Mouse (Mus musculus): ENCODE measurements around the gene Taf1a. TPM values are rescaled to one million over a fixed set of nuclear protein-coding genes. Genes with fewer than 3 reads are reported as not detected.
"Not testable (repeated sequence)": the region's sequence is repeated elsewhere in the genome, so short reads cannot be mapped to it uniquely, and the experiment has no call there.

Taf1a gene
- polyA plus RNA-seq (2012; rRNA removed): 11.0 and 15.0 TPM in 2 replicates

GRCm38 (mm10) chr1:183388426-183389406, at the start of gene Taf1a:
Gene Taf1a (plus strand): TSS chr1:183388981.
- Histone ChIP-seq H3K27me3 (ENCODE audit: control insufficient read depth, insufficient read depth, low read length) (no peaks in the 10 kb centered on the region), H3K4me1 (ENCODE audit: control insufficient read depth, insufficient read depth, low read length) (peaks cover 4% of the 10 kb centered on the region), H3K27ac (ENCODE audit: control insufficient read depth, insufficient read depth, low read depth, low read length) (peak within 1 kb of the TSS; percentile 91), H3K4me3 (ENCODE audit: control insufficient read depth, low read depth, low read length) (peak within 1 kb of the TSS; percentile 98), H3K36me3 (ENCODE audit: control insufficient read depth, insufficient read depth, low read length) (peaks cover 2% of the 10 kb centered on the region)
- TF ChIP-seq CTCF (IDR thresholded peaks at IDR 0.05; ENCODE audit: control insufficient read depth, insufficient read depth, insufficient replicate concordance, low read depth, low read length): no peak
- TF ChIP-seq POLR2A (IDR thresholded peaks at IDR 0.05; ENCODE audit: control insufficient read depth, low read depth, low read length): peak; percentile 90

- not testable (repeated sequence) for H3K36me3 ChIP-seq (ENCODE audit: control insufficient read depth, insufficient read depth, low read length); H3K4me1 ChIP-seq (ENCODE audit: control insufficient read depth, insufficient read depth, low read length); H3K27ac ChIP-seq (ENCODE audit: control insufficient read depth, insufficient read depth, low read depth, low read length); H3K27me3 ChIP-seq (ENCODE audit: control insufficient read depth, insufficient read depth, low read length); H3K4me3 ChIP-seq (ENCODE audit: control insufficient read depth, low read depth, low read length)
These were observed 45.9 kb upstream of the Taf1a start for GRCm38 (mm10) chr1:183342902-183343301.

GRCm38 (mm10) chr1:183344886-183345816, 43.6 kb upstream of the Taf1a start:
- Histone ChIP-seq H3K36me3 (ENCODE audit: control insufficient read depth, insufficient read depth, low read length) (no peaks in the 10 kb centered on the region; the same call in 1 of the 2 replicates), H3K27me3 (ENCODE audit: control insufficient read depth, insufficient read depth, low read length) (no peaks in the 10 kb centered on the region), H3K4me1 (ENCODE audit: control insufficient read depth, insufficient read depth, low read length) (peaks cover 4% of the 10 kb centered on the region; the same call in 1 of the 2 replicates), H3K4me3 (ENCODE audit: control insufficient read depth, low read depth, low read length) (peak overlapping the region; percentile 96), H3K27ac (ENCODE audit: control insufficient read depth, insufficient read depth, low read depth, low read length) (peak overlapping the region; percentile 92)
- TF ChIP-seq CTCF (IDR thresholded peaks at IDR 0.05; ENCODE audit: control insufficient read depth, insufficient read depth, insufficient replicate concordance, low read depth, low read length): no peak
- TF ChIP-seq POLR2A (IDR thresholded peaks at IDR 0.05; ENCODE audit: control insufficient read depth, low read depth, low read length): peak; percentile 42

- TF ChIP-seq POLR2A (IDR thresholded peaks at IDR 0.05; ENCODE audit: control insufficient read depth, low read depth, low read length) (no peak), CTCF (IDR thresholded peaks at IDR 0.05; ENCODE audit: control insufficient read depth, insufficient read depth, insufficient replicate concordance, low read depth, low read length) (no peak)
- Histone ChIP-seq H3K27me3 (ENCODE audit: control insufficient read depth, insufficient read depth, low read length) (no peaks in the 10 kb centered on the region), H3K4me1 (ENCODE audit: control insufficient read depth, insufficient read depth, low read length) (peaks cover 4% of the 10 kb centered on the region; the same call in 1 of the 2 replicates), H3K4me3 (ENCODE audit: control insufficient read depth, low read depth, low read length) (peak overlapping the region; percentile 96), H3K36me3 (ENCODE audit: control insufficient read depth, insufficient read depth, low read length) (no peaks in the 10 kb centered on the region; the same call in 1 of the 2 replicates), H3K27ac (ENCODE audit: control insufficient read depth, insufficient read depth, low read depth, low read length) (peak overlapping the region; percentile 92)
These were observed 43.0 kb upstream of the Taf1a start for GRCm38 (mm10) chr1:183345817-183346195.

- no peaks in the 10 kb centered on the region for H3K27me3 ChIP-seq (ENCODE audit: control insufficient read depth, insufficient read depth, low read length)
- H3K4me1 ChIP-seq (ENCODE audit: control insufficient read depth, insufficient read depth, low read length): peaks cover 4% of the 10 kb centered on the region; the same call in 1 of the 2 replicates
- no peak for TF ChIP-seq CTCF (IDR thresholded peaks at IDR 0.05; ENCODE audit: control insufficient read depth, insufficient read depth, insufficient replicate concordance, low read depth, low read length)
- TF ChIP-seq POLR2A (IDR thresholded peaks at IDR 0.05; ENCODE audit: control insufficient read depth, low read depth, low read length): no peak
- H3K4me3 ChIP-seq (ENCODE audit: control insufficient read depth, low read depth, low read length): no peak overlapping the region
- H3K36me3 ChIP-seq (ENCODE audit: control insufficient read depth, insufficient read depth, low read length): no peaks in the 10 kb centered on the region; the same call in 1 of the 2 replicates
- H3K27ac ChIP-seq (ENCODE audit: control insufficient read depth, insufficient read depth, low read depth, low read length): no peak overlapping the region
These were observed 38.9 kb upstream of the Taf1a start for GRCm38 (mm10) chr1:183349840-183350239.

- H3K4me3 ChIP-seq (ENCODE audit: control insufficient read depth, low read depth, low read length): no peak overlapping the region
- H3K4me1 ChIP-seq (ENCODE audit: control insufficient read depth, insufficient read depth, low read length): peaks cover 7% of the 10 kb centered on the region
- H3K27me3 ChIP-seq (ENCODE audit: control insufficient read depth, insufficient read depth, low read length): no peaks in the 10 kb centered on the region
- no peak overlapping the region for H3K27ac ChIP-seq (ENCODE audit: control insufficient read depth, insufficient read depth, low read depth, low read length)
- no peak for TF ChIP-seq POLR2A (IDR thresholded peaks at IDR 0.05; ENCODE audit: control insufficient read depth, low read depth, low read length)
- H3K36me3 ChIP-seq (ENCODE audit: control insufficient read depth, insufficient read depth, low read length): no peaks in the 10 kb centered on the region; the same call in 1 of the 2 replicates
These were observed 29.9 kb upstream of the Taf1a start for GRCm38 (mm10) chr1:183358901-183359300.

GRCm38 (mm10) chr1:183362301-183362700, 26.5 kb upstream of the Taf1a start:
- Histone ChIP-seq H3K36me3 (ENCODE audit: control insufficient read depth, insufficient read depth, low read length) (no peaks in the 10 kb centered on the region; the same call in 1 of the 2 replicates), H3K27me3 (ENCODE audit: control insufficient read depth, insufficient read depth, low read length) (no peaks in the 10 kb centered on the region), H3K4me3 (ENCODE audit: control insufficient read depth, low read depth, low read length) (no peak overlapping the region), H3K4me1 (ENCODE audit: control insufficient read depth, insufficient read depth, low read length) (no peaks in the 10 kb centered on the region), H3K27ac (ENCODE audit: control insufficient read depth, insufficient read depth, low read depth, low read length) (no peak overlapping the region)
- TF ChIP-seq CTCF (IDR thresholded peaks at IDR 0.05; ENCODE audit: control insufficient read depth, insufficient read depth, insufficient replicate concordance, low read depth, low read length) (no peak), POLR2A (IDR thresholded peaks at IDR 0.05; ENCODE audit: control insufficient read depth, low read depth, low read length) (no peak)
